Mouse (Mus musculus) heart, postnatal 0 days (tissue): ENCODE results near the gene Trank1.

Source experiments
- CTCF ChIP-seq: IDR thresholded peaks from 2 replicates; pipeline ENCODE4 v1.5.1; 2016; ENCODE audit warnings: antibody characterized with exemption, control low read depth, low read depth
- EP300 ChIP-seq: IDR thresholded peaks from 2 replicates; pipeline ENCODE4 v1.6.1; 2016; ENCODE audit warnings: antibody characterized with exemption, low read depth

GRCm38 (mm10) chr9:111381056-111382025, 69.8 kb downstream of the Trank1 start:
- TF ChIP-seq CTCF: no peak
- no peak for TF ChIP-seq EP300
